Mouse (Mus musculus) cerebellum, adult 2 months (tissue): ENCODE results near the gene Keg1.

Experiments used
- CTCF ChIP-seq: fragments of 200-500 bp; IDR thresholded peaks from 2 replicates; pipeline ENCODE4 v1.5.1; 2011; ENCODE audit warnings: low read depth, mild to moderate bottlenecking, control low read depth, low read length, moderate library complexity, borderline replicate concordance; ENCODE audit not compliant: insufficient read depth
- POLR2A ChIP-seq: fragments of 200-500 bp; IDR thresholded peaks from 2 replicates; pipeline ENCODE4 v1.6.1; 2011; ENCODE audit warnings: low read length, control low read depth, borderline replicate concordance; ENCODE audit not compliant: insufficient read depth

- no peak for TF ChIP-seq POLR2A
- no peak for TF ChIP-seq CTCF
Measured at GRCm38 (mm10) chr19:12720463-12720862, 24.9 kb downstream of the Keg1 start.
